Mouse (Mus musculus): ENCODE results near the gene Timm13.
A peak's percentile ranks its signal among the peaks of the same experiment; 100 is the strongest.

GRCm38 (mm10) chr10:80900318-80901247, at the start of gene Timm13:
- TF ChIP-seq CTCF (IDR thresholded peaks at IDR 0.05) = no peak
- peak; percentile 30 for TF ChIP-seq EP300 (IDR thresholded peaks at IDR 0.05)

Data from lung, postnatal 0 days (tissue).